Mouse (Mus musculus): ENCODE data around the gene Pianp.
"Not testable (repeated sequence)": the region's sequence is repeated elsewhere in the genome, so short reads cannot be mapped to it uniquely, and the experiment has no call there.

The Pianp gene

DNA sequence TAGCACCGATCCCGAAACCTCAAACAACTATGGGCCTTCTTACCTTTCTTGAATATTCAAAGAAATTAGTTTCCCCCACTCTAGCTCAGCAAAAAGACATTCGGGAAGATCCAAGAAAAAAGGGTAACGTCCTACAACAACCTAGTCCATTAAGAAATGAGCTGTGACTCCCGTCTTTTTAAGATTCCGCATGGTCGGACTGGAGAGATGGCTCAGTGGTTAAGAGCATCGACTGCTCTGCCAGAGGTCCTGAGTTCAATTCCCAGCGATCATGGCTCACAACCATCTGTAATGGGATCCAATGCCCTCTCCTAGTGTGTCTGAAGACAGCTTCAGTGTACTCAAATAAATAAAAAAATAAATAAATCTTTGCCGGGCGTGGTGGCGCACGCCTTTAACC is 11.6 kb downstream of the Pianp start:
- in situ Hi-C loops (cut with MboI; ENCODE audit: low sequenced_read_pairs), result no loop called here

DNA sequence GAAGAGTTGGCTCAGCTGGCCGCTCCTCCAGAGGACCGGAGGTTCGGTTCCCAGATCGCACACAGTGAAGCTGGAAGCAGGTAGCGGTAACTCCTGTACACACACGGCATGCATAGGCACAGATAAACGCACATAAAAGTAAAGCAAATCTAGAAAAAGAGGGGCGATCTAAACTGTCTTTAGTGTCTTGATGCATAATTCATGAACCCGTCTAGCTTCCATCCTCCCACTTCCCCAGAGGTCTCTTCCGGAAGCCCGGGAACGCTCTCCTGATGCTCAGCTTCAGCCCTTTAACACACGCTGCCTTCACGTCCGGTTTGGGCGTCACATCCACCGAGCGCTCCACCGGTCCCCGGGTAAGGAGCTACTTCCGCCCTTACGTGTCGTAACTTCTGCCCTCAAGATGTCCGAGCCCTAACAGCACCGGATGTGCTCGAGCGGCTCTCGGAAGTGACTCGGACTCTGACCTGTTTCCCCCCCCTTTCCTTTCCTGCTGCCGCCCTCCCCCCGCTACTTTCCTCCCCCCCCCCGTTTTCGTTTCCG is 12.2 kb downstream of the Pianp start:
- in situ Hi-C loops (cut with MboI; ENCODE audit: low sequenced_read_pairs), result no loop called here

DNA sequence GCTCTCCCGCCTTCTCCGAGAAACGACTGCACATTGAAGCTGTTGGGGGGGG is 12.5 kb downstream of the Pianp start, which contains the start of gene Zfp384:
Zfp384 (plus strand) TSS at position 17 of the 52 bp plus-strand sequence.
- in situ Hi-C loops (cut with MboI; ENCODE audit: low sequenced_read_pairs), result no loop called here

DNA sequence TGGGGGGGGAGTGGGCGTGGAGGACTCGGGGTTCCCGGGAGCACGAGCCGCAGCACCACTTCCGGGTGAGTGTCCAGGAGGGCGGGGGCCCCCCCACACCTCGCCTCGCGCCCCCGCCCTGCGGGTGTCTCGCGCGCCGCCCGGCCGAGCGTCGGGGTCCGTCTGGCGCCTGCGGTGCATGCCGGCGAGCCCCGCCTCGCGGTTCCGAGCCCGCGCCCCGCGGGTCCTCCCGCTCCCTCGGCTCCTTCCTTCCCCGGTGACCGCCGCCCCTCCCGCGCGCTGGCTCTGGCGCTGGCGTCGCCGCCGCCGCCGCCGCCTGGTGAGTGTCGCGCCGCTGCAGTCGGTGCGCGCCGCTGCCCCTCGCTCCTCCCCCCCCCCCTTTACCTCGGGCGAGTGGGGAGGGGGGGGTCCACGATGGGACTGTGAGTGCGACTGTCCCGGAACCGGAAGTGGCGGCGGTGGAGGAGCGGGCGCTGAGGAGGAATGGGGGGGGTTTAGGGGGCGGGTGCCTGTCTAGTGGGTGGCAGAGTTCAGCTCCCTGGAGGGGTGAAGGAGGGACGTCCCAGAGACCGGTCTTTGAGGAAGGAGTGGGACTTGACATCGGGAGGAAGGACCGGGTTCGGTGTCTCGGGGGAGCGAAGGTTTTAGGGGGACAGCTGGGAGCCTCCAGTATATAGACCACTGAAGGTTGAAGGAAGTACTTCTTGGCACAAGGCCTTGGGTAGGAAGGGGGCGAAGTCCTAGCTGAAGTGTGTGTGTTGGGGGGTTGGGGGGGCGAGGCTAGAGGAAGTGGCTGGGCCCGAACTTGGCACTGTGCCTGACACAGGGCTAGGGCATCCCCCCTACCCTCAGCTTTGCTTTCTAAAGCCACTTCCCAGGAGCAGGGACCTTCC is 12.9 kb downstream of the Pianp start:
- in situ Hi-C loops (cut with MboI; ENCODE audit: low sequenced_read_pairs), result no loop called here

DNA sequence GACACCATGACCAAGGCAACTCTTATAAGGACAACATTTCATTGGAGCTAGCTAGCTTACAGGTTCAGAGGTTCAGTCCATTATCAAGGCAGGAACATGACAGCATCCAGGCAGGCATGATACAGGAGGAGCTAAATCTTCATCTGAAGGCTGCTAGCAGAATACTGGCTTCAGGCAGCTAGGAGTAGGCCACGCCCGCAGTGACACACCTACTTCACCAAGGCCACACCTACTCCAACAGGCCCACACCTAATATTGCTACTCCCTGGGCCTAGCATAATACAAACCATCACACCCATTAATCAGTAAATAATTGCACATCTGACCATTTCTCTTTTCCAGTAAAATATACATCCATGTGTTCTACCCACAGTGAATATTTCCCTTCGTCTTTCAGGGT is 21.2 kb downstream of the Pianp start:
- in situ Hi-C loops (cut with MboI; ENCODE audit: low sequenced_read_pairs), result no loop called here

DNA sequence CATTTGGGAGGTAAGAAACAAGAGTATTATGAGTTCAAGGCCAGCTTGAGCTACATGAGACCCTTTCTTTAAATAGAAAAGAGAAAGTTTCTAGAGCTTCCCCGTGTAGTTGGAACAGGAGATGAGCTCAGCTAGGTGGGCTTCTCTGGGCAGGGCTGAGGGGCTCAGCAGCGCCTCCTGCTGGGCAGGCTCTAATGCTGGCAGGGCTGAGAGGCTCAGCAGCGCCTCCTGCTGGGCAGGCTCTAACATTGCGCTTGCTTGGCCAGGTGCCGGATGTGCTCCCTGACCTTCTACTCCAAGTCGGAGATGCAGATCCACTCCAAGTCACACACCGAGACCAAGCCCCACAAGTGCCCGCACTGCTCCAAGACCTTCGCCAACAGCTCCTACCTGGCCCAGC is 34.0 kb downstream of the Pianp start:
- in situ Hi-C loops (cut with MboI; ENCODE audit: low sequenced_read_pairs), result not testable (repeated sequence)

DNA sequence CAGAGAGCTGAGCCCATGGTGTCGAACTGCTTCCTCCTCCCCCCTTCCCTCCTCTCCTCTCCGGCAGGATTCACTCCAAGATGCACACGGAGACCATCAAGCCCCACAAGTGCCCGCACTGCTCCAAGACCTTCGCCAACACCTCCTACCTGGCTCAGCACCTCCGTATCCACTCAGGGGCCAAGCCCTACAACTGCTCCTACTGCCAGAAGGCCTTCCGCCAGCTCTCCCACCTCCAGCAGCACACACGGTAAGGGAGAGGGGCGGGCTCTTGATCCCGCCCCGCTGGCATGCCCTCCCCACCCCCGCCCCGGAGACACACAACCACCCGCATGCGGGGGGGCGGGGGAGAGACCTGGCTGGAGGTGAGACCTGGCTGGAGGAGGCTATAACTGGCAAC is 35.1 kb downstream of the Pianp start:
- in situ Hi-C loops (cut with MboI; ENCODE audit: low sequenced_read_pairs), result no loop called here

DNA sequence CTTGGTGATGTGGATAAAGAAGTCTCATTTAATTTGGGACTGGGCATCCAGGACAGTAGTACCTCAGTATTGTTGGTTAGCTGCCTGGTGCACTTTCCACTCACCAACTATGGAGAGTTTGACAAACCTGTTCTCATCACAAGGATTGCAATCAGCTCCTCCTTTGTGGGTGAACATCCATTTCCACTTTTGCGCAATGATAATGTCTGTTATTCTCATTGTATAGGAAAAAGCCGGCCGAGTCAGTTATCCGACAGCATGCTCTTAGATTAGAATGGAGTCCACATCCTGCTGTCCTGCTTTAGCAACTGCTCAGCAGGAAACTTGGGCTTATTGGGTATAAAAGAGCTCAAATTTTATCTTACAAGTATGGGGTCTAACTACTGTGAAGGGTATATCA is 42.2 kb downstream of the Pianp start:
- in situ Hi-C loops (cut with MboI; ENCODE audit: low sequenced_read_pairs), result no loop called here

DNA sequence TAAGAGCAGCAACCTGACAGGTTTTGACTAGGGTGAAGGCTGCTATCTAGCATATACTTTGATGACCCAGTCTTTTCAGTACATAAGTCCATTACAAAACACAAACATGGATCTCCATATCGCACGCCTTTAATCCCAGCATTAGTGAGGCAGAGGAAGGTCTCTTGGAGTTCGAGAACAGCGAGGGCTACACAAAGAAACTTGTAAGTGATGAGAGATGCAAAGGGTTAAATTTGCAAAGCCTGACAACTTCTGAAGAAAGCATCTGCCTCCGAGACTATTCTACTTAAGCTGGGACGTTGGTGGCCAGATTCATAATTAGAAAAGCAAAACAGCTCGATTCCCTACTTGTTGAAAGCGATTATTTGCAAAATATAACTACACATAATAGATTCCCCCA is 42.6 kb downstream of the Pianp start:
- in situ Hi-C loops (cut with MboI; ENCODE audit: low sequenced_read_pairs), result no loop called here

DNA sequence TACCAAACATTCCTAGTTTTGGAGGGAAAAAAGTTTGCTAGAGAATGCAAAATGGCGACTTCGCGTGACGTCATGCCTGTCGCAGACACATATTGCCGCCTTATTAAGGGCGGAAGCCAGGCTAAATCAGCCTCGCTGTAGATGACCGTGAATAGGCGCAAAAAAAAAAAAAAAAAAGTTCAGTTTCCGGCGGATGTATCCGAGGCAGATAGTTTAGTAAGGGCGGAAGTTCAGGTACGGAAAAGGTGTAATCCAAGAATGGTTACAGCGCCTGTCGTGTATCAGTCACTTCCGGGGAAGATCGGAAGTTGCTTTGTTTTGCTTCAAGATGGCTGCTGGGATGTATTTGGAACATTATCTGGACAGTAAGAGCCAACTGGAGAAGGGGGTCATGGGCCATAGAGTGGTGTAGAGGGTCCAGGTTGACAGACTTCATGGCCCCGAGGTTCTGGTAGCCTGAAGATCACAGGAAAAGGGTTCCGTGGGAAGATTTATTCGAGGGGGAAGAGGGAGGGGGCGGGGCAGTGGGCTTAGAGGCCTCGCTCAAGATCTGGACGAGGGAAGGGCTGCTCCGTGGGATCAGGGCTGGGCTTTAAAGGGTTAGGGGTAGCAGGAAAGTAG is 43.1 kb downstream of the Pianp start, which contains the start of gene Ing4:
Ing4 (plus strand) TSS at position 228 of the 621 bp plus-strand sequence.
- in situ Hi-C loops (cut with MboI; ENCODE audit: low sequenced_read_pairs), result no loop called here

DNA sequence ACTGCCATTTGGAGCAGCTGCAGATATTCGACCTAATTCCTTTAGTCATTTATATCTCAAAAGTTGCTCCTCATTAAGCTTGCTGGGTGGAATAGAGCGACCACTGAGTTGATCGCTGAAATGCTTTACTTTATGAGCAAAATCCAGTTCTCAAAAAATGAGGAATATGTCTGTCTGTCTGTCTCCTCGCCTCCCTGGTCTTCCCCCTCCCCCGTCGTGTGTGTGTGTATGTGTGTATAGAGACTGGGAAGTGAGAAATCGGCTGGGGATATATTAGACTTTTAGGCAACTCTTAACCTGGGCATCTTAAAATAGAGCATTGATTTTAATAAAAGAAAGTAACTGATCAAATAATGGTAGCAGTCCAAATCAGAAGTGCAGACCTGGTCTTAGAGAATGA is 43.7 kb downstream of the Pianp start:
- in situ Hi-C loops (cut with MboI; ENCODE audit: low sequenced_read_pairs), result no loop called here

DNA sequence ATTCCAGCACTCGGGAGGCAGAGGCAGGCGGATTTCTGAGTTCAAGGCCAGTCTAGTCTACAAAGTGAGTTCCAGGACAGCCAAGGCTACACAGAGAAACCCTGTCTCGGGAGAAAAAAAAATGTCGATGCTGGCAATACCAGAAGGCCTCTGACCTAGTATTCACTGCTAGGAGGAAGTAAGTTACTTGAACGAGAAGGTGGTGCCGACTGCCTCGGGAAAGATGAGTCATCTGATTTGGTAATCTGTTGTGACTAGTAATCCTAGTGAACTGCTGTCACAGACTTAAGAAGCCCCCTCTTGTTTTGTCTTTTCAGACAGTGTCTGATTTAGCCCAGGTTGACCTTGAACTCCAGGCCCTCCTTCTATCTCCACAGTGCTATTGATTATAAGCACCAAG is 44.6 kb downstream of the Pianp start:
- in situ Hi-C loops (cut with MboI; ENCODE audit: low sequenced_read_pairs), result no loop called here

DNA sequence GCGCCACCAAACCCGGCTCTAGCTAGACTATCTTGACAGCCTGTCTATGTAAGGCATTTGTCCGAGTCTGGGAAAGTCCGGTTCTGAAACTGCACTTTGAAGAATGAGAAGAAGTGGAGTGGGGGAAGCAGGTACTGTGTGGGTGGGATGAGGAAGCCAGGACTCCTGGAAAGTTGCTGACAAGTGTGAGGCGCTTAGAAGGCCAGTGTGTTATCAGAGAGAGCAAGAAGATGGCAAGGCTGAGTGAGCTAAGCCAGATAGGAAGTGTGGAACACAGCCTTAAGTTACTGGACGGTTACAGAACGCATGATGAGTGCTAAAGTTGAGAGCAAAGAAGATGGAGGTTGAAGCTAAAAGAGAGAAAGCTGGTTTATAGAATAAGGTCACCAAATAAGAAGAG is 45.6 kb downstream of the Pianp start:
- in situ Hi-C loops (cut with MboI; ENCODE audit: low sequenced_read_pairs), result no loop called here

DNA sequence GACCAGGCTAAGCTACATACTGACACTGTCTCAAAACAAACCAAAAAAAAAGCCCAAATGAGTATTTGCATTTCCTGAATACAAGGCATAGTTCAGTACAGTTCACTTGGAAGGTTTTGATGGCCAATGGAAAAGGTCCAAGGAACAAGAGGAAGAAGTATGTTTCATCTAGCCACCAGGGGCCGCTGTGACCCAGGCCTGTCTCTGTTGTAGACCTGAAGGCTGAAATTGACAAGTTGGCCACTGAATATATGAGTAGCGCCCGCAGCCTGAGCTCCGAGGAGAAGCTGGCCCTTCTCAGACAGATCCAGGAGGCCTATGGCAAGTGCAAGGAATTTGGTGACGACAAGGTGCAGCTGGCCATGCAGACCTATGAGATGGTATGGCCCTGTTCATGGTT is 50.2 kb downstream of the Pianp start:
- in situ Hi-C loops (cut with MboI; ENCODE audit: low sequenced_read_pairs), result no loop called here

DNA sequence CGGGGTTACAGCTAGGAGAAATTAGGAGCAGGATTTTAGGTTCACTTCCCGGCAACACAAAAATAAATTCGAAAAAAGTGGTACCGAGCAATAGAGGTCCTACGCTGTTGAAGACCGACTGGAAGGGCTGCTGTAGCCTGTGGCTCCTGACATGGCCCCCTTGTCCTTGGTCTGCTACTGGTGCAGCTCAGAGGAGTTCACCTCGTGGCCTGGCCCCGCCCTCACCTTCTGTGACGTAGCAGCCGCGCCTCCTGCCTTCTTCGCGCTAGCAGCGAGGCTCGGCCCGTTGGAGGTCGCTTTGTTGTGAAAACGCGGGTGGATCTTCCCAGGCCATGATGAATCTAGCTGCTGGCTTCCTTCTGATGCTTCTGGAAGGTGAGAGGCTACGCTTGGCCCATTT is 53.2 kb downstream of the Pianp start, which contains the start of gene Acrbp:
Acrbp (plus strand) TSS at position 12 of the 400 bp plus-strand sequence.
- in situ Hi-C loops (cut with MboI; ENCODE audit: low sequenced_read_pairs), result no loop called here

DNA sequence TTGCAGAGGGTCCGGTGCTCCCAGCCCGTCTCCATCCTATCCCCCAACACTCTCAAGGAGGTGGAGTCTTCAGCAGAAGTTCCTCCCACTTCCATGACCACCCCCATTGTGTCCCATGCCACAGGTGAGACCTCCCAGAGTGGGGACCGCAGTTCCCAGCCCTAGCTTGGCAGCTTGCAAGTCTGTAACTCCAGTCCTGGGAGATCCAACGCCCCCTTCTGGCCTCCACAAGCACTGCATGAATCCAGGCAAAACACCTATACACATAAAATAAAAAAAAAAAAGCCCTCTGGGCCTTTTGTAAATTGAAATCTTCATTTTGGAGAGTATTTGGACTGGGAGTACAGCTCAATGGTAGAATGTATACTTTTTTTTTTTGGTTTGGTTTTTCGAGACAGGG is 54.7 kb downstream of the Pianp start:
- in situ Hi-C loops (cut with MboI; ENCODE audit: low sequenced_read_pairs), result no loop called here
